Mouse (Mus musculus) c-Kit-positive CD71-negative TER-119-negative erythroid progenitor cells, embryonic 14.5 days (primary cell): Measurements from ENCODE around the gene Pnp2.
"Not testable (repeated sequence)": the region's sequence is repeated elsewhere in the genome, so short reads cannot be mapped to it uniquely, and the experiment has no call there.

Source experiments
- DNase-seq: peaks from one replicate; pipeline ENCODE4 v3.0.0-alpha.2; 2013; ENCODE audit warnings: low read depth

Pnp2 gene

GRCm38 (mm10) chr14:50957146-50957545 lies 1.4 kb downstream of the Pnp2 start:
- DNase-seq, result not testable (repeated sequence)

DNA sequence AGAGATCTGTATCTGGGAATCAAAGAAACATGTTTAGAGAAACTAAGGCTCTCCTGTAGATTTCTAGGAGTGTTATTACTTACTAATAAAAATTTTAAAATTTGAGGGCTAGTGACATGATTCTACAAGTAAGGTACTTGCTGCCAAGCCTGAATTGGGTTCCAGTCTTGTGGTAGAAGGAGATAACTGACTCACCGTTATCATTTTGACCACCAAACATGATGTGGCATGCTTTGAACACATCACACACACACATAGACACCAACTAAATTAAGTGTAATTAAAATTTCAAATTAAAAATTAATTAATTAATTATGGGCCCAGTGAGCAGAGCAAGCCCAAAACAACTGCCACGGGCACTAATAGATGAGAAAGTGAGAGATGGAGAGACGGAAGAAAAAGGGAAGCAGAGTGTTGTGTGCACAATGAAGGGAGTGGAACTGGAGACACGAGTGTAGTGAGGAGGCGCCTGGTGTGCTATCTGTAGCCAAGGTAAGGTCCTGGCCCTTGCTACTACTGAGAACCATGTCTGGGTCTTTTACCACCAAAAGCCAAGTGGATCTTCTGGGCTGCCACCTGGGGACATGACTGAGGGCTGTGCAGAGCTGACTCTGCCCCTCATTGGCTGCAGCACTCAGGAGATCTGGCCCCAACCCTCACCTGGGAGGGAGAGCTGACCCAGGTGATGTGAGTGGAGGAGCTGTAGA lies 2.6 kb downstream of the Pnp2 start:
- not testable (repeated sequence) for DNase-seq

DNA sequence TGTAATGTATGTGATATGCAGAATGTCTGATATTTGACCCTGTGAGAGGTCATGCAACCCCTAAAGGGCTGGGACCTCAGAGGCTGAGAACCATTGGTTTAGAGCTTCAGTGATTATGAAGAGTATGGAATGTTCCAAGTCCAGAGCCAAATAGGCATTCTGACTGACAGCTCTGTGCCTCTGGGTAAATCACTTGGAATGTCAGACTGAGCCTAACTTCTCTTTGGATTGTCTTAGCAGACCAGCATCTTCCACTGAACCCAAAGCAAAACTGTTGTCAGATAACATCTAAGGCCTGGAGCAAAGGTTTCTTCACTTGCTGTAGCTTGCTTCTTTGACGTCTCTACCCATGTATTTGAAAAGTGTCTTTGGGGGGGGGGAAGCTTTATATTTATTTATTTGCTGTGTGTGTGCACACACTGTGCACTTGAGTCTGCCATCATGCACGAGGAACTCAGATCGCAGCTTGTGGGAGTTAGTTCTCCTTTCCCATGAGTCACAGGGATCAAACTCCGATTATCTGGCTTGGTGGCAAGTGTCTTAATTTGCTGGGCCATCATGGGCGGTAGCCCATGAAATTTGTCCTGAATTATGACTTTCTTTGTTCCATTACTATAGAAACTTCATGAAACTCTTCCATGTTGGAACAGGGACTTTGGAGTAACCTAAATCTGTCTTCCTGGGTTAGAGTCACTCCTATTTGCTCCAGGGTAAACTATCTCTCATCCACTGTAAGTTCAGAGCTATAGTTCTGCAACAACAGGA lies 12.6 kb downstream of the Pnp2 start:
- no peak for DNase-seq

GRCm38 (mm10) chr14:50969041-50969440 lies 13.2 kb downstream of the Pnp2 start:
- DNase-seq, result no peak

GRCm38 (mm10) chr14:50969558-50970544 lies 14.1 kb downstream of the Pnp2 start:
- no peak for DNase-seq

DNA sequence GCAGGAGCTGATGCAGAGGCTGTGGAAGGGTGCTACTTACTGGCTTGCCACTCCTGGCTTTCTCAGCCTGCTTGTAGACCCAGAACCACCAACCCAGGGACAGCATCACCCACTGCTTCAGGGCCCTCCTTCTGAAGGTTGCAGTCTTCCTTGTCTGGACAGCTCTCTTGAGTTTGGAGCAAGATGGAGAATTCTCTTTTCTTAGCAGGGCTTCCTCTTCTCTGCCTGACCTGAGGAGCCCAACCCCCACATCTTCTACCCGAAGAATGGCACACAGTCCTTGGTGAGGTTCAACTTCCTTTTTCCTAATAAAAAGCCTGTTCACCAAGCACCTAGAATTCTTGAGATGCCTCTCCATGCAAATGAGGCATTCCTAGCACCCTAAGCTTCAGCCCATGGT lies 15.0 kb downstream of the Pnp2 start:
- DNase-seq, result no peak

GRCm38 (mm10) chr14:50973054-50973453 lies 17.3 kb downstream of the Pnp2 start:
- DNase-seq, result not testable (repeated sequence)

DNA sequence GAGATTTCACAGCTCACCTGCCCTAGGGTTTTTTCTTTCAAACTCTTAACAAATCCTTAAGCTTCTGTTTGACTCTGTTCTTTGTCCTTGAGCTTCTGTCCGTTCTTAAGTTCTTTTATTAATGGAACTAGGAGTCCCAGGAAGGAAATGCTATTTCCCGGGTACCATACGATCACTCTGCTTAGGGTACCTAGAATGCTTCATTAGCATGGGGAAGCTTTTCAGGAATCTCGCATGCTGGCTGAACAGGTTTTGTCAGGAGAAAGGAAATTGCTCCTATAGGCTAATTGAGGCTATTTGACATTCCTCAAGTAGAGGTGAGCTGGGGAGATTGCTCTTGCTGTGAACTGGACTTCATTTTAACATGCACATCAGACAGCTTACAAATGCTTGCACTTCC lies 17.9 kb downstream of the Pnp2 start:
- DNase-seq, result no peak

- no peak for DNase-seq
Observed at GRCm38 (mm10) chr14:50975001-50975400, 19.2 kb downstream of the Pnp2 start.

DNA sequence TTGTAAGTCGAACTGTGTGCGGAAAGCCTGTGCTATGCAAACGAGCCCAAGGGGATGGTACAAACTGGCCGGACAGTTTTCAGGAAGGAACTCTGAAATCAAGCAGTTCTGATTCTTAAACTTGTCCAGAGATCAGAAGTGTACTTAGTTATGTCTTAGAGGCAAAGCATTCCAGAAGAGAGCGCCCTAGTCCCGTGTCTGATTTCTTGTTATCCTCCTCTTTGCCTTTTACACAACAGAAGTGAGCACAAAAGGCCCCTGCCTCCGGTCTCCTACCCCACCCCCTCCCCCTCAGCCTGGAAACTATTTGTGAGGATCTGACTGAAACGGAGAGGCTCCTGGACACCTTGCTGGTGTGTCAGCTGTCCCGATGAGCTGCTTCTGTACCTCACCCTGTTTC lies 20.9 kb downstream of the Pnp2 start:
- DNase-seq, result no peak

- DNase-seq, result not testable (repeated sequence)
Observed at GRCm38 (mm10) chr14:50978451-50978850, 22.7 kb downstream of the Pnp2 start.

GRCm38 (mm10) chr14:50979631-50980030 lies 23.8 kb downstream of the Pnp2 start:
- DNase-seq, result no peak

DNA sequence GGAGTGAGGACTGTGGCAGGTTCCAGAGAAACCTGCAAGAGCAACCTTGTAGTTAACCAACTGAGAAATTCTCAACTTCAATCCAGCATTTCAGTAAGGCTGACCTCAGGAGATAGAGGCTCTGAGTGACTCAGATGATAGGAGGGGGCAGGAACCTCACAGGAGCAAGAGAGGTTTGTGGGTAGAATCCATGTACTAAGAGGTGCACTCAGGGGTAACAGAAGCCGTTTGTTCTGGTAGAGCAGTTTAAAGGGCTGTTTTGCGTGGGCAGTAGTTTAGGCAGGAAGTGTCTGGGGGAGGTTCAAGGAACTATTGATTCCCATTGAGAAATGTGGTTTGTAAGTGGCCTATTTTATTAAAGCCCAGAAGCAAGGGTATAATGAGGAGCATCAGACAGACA lies 25.4 kb downstream of the Pnp2 start:
- no peak for DNase-seq

GRCm38 (mm10) chr14:50981837-50982236 lies 26.0 kb downstream of the Pnp2 start:
- DNase-seq, result no peak

DNA sequence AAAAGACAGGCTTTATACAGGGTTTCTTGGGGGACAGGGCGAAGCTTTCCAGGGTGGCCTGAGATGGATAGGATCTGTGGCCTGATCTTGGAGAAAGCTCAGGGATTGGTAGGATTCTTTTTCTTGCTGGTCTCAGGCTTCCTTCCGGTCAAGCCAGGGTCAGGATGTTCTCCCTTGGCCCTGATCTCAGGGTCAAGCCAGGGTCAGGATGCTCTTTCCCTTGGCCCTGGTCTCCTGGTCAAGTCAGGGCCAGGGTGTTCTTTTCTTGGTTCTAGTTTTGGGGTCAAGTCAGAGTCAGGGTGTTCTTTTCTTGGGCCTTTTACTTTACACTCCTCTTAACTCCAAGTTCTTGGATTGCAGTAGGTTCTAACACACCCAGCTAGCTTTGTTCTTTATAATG lies 31.9 kb downstream of the Pnp2 start:
- DNase-seq, result no peak

DNA sequence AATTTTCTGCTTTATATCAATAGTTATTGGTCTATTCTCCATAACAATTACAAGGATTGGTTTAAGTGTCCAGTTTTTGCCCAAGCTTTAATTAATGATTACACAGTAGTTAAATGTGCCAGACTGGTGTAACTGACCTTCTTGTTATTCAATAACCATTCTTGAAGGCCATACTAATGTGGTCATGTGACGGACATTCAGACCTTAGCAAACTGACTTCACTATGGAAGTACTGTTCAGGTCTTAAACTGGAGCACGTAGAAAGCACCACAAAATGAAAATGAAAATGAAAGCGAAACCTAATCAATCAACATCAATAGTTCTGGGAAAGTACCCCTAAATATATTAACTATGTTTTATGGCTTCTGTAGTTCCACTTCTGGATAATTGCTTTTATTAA lies 35.2 kb downstream of the Pnp2 start:
- DNase-seq, result no peak

- no peak for DNase-seq
Observed at GRCm38 (mm10) chr14:50997088-50997487, 41.3 kb downstream of the Pnp2 start.

- DNase-seq, result no peak
Observed at GRCm38 (mm10) chr14:50997999-50998666, 42.3 kb downstream of the Pnp2 start.

GRCm38 (mm10) chr14:51007152-51007801 lies 51.5 kb downstream of the Pnp2 start, which contains the start of gene Rnase10:
Gene Rnase10, plus strand, starts transcription at chr14:51007751.
- DNase-seq, result no peak

DNA sequence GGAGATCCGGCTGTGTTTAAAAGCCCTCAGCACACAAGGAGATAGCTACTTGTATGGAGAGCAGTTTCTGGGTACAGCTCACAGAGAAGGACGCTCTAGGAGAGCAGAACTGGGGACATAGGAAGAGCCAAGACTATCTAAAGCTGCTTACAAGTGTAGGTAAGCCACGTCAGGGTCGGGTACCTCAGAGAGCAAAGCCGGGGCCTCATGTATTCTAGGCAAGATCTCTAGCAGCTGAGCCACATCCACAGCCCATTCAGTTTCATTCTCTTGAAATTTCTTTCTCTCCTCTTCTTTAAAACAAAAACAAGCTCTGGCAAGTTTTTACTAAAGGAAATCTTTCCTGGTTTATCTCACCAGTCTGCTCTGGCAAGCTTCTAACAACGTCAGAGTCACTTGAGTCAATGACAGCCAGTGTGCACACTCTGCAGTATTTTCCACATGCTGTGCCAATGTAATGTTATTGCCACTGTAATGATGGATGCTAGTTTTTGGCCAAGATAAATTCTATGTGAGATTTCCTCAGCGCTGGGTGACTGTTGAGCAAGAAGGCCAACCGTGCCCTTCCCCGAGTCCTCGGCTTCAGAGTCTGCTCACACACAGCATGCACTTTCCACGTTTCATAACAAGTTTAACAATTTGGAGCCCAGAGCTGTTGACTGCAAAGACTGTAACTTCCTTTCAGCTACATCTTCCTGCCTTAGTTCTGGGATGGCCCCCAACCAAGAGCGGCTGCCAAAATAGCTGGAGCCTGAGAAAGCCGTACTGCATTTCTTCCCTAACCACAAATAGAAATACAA lies 52.3 kb downstream of the Pnp2 start:
- no peak for DNase-seq
